Mouse (Mus musculus) gastrocnemius, postnatal 10 days (tissue): ENCODE data around the gene Fbxo2. TPM values are rescaled to one million over a fixed set of nuclear protein-coding genes. Genes with fewer than 3 reads are reported as not detected.
"Not testable (repeated sequence)": the region's sequence is repeated elsewhere in the genome, so short reads cannot be mapped to it uniquely, and the experiment has no call there.

Experiments
- DNase-seq: peaks from one replicate; pipeline ENCODE4 v3.0.0; 2021; ENCODE audit warnings: mixed read lengths
- microRNA-seq, 2 experiments: library from miRNA; unstranded; fragments of <30 nt; microRNA quantifications; one replicate each; pipeline ENCODE4 v1.2.0; 2021
- total RNA-seq, 2 experiments: library from RNA; stranded (reverse); gene quantifications; 2 replicates each; pipeline ENCODE4 v1.2.3; 2021

The Fbxo2 gene
- total RNA-seq, 2 experiments from 2014 or later, result 0.31 TPM; not detected in 1

GRCm38 (mm10) chr4:148176603-148177002 lies 16.2 kb downstream of the Fbxo2 start:
- not testable (repeated sequence) for DNase-seq

GRCm38 (mm10) chr4:148177716-148178115 lies 17.3 kb downstream of the Fbxo2 start:
- DNase-seq, result no peak

GRCm38 (mm10) chr4:148181483-148181882 lies 21.1 kb downstream of the Fbxo2 start:
- DNase-seq, result no peak

- no peak for DNase-seq
Measured at GRCm38 (mm10) chr4:148182363-148182762, 21.9 kb downstream of the Fbxo2 start.

GRCm38 (mm10) chr4:148184564-148184963 lies 24.1 kb downstream of the Fbxo2 start:
- no peak for DNase-seq

- DNase-seq, result no peak
Measured at GRCm38 (mm10) chr4:148185819-148186218, 25.4 kb downstream of the Fbxo2 start.

GRCm38 (mm10) chr4:148188767-148189166 lies 28.3 kb downstream of the Fbxo2 start:
- DNase-seq, result not testable (repeated sequence)

GRCm38 (mm10) chr4:148192707-148193245 lies 32.4 kb downstream of the Fbxo2 start:
- DNase-seq, result no peak

GRCm38 (mm10) chr4:148194400-148194799 lies 34.0 kb downstream of the Fbxo2 start:
- DNase-seq, result no peak

GRCm38 (mm10) chr4:148198721-148199120 lies 38.3 kb downstream of the Fbxo2 start:
- no peak for DNase-seq

- no peak for DNase-seq
Measured at GRCm38 (mm10) chr4:148203557-148203956, 43.1 kb downstream of the Fbxo2 start.

GRCm38 (mm10) chr4:148204061-148204872 lies 43.8 kb downstream of the Fbxo2 start:
- DNase-seq, result no peak

GRCm38 (mm10) chr4:148204873-148205232 lies 44.4 kb downstream of the Fbxo2 start:
- DNase-seq, result no peak

- DNase-seq, result no peak
Measured at GRCm38 (mm10) chr4:148214460-148215136, 54.2 kb downstream of the Fbxo2 start.

- DNase-seq, result no peak
Measured at GRCm38 (mm10) chr4:148215264-148215900, 55.0 kb downstream of the Fbxo2 start.

Small RNA genes lying within 50 kb of the gene (microRNA-seq; reads per million reads assigned to microRNA genes)
- 0 to 0.32 reads per million in 2 experiments for gene Mir7022

Other genes starting within 250 kb of the Fbxo2 start
- 10 to 100 TPM; 50.6 to 55.3 TPM for gene Plod1, start 223.9 kb upstream of the Fbxo2 start, total RNA-seq
- 10 to 100 TPM; 25.7 to 28.2 TPM for gene 2510039O18Rik, start 219.7 kb upstream of the Fbxo2 start, total RNA-seq
- not detected for gene Nppb, start 174.8 kb upstream of the Fbxo2 start, total RNA-seq
- not detected for gene Nppa, start 159.9 kb upstream of the Fbxo2 start, total RNA-seq
- 1 to 10 TPM; 7.1 to 8.5 TPM for gene Clcn6, start 121.8 kb upstream of the Fbxo2 start, total RNA-seq
- 10 to 100 TPM; 20.0 to 23.4 TPM for gene Mthfr, start 121.5 kb upstream of the Fbxo2 start, total RNA-seq
- gene Agtrap, start 72.6 kb upstream of the Fbxo2 start, total RNA-seq, result 10 to 100 TPM; 14.9 to 15.5 TPM
- gene Mad2l2, start 30.2 kb upstream of the Fbxo2 start, total RNA-seq, result 10 to 100 TPM; 11.9 to 14.3 TPM
- gene Draxin, start 29.9 kb upstream of the Fbxo2 start, total RNA-seq, result under 1 TPM; 0.16 to 0.23 TPM
- gene Fbxo6, start 8.5 kb upstream of the Fbxo2 start, total RNA-seq, result 10 to 100 TPM; 21.3 to 22.8 TPM
- 1 to 10 TPM in 1 of 2 experiments, under 1 TPM in 1; 0.75 to 1.6 TPM for gene Fbxo44, start 139 bp upstream of the Fbxo2 start, total RNA-seq
- under 1 TPM; 0.07 to 0.29 TPM for gene Disp3, start 127.3 kb downstream of the Fbxo2 start, total RNA-seq